Mouse (Mus musculus): Measurements from ENCODE around the gene Tmem229b.

- TF ChIP-seq POLR2A (IDR thresholded peaks at IDR 0.05; ENCODE audit: insufficient read depth, low read depth, low read length) (no peak), CTCF (IDR thresholded peaks at IDR 0.05) (no peak), EP300 (IDR thresholded peaks at IDR 0.05; ENCODE audit: insufficient read depth, low read depth, low read length) (no peak)
Observed at GRCm38 (mm10) chr12:79006076-79006475, 1.4 kb downstream of the Tmem229b start.

All from heart, adult 2 months (tissue).